Mouse (Mus musculus) liver, embryonic 15.5 days (tissue): ENCODE measurements around the gene Rbm17. TPM values are rescaled to one million over a fixed set of nuclear protein-coding genes. Genes with fewer than 3 reads are reported as not detected.
A peak's percentile ranks its signal among the peaks of the same experiment; 100 is the strongest.

Experiments
- ATAC-seq: fragments of 200-750 bp; cut with Nextera tagmentation; 2 replicates; pipeline ENCODE4 v1.8.0; 2017; ENCODE audit warnings: moderate number of reproducible peaks, mild to moderate bottlenecking, moderate library complexity; ENCODE audit not compliant: insufficient read depth
- H3K27ac ChIP-seq: fragments of 300-500 bp; sonication (generic); replicated peaks from 2 replicates; pipeline ENCODE4 v1.5.1; 2015; ENCODE audit warnings: mild to moderate bottlenecking, inconsistent platforms
- H3K27me3 ChIP-seq: fragments of 300-500 bp; sonication (generic); 2 replicates; pipeline ENCODE4 v1.6.1; 2015; ENCODE audit warnings: mild to moderate bottlenecking, inconsistent platforms
- H3K36me3 ChIP-seq: fragments of 300-500 bp; sonication (generic); replicated peaks from 2 replicates; pipeline ENCODE4 v1.6.1; 2015; ENCODE audit warnings: moderate library complexity, mild to moderate bottlenecking, inconsistent platforms
- H3K4me1 ChIP-seq: fragments of 300-500 bp; sonication (generic); replicated peaks from 2 replicates; pipeline ENCODE4 v1.6.1; 2015; ENCODE audit warnings: inconsistent platforms
- H3K4me2 ChIP-seq: fragments of 300-500 bp; sonication (generic); 2 replicates; pipeline ENCODE4 v1.6.1; 2015; ENCODE audit warnings: moderate library complexity, mild to moderate bottlenecking, inconsistent platforms
- H3K4me3 ChIP-seq: fragments of 300-500 bp; sonication (generic); replicated peaks from 2 replicates; pipeline ENCODE4 v1.5.1; 2015; ENCODE audit warnings: mild to moderate bottlenecking, inconsistent platforms
- H3K9ac ChIP-seq: fragments of 300-500 bp; sonication (generic); 2 replicates; pipeline ENCODE4 v1.6.1; 2015; ENCODE audit warnings: moderate library complexity, mild to moderate bottlenecking, inconsistent platforms
- H3K9me3 ChIP-seq: fragments of 300-500 bp; sonication (generic); replicated peaks from 2 replicates; pipeline ENCODE4 v1.6.1; 2016; ENCODE audit warnings: inconsistent platforms
- WGBS: fragments of 180-500 bp; shearing (Covaris S2); methylation state at CpG from one replicate; pipeline ENCODE4 v1.1.7; 2015; ENCODE audit warnings: mixed read lengths; ENCODE audit not compliant: insufficient replicate concordance; 5-methylcytosine and 5-hydroxymethylcytosine counted together
- polyA plus RNA-seq: library from polyadenylated mRNA; unstranded; fragments of >200 nt; fragmentation: Nextera tagmentation; extraction: Ambion mirVana; gene quantifications from 2 replicates; pipeline ENCODE4 v1.2.1, GENCODE M21; 2015

The Rbm17 gene
- polyA plus RNA-seq, 1 experiment from 2014 or later: 52.4 TPM

GRCm38 (mm10) chr2:11596690-11597089 lies 7.3 kb downstream of the Rbm17 start:
- Histone ChIP-seq H3K4me1 (peaks cover 6% of the 10 kb centered on the region), H3K4me3 (no peak overlapping the region), H3K36me3 (peaks cover 78% of the 10 kb centered on the region), H3K27ac (no peak overlapping the region), H3K9me3 (no peaks in the 10 kb centered on the region), H3K27me3 (no peaks in the 10 kb centered on the region), H3K4me2 (no peak overlapping the region), H3K9ac (no peak overlapping the region)
- WGBS: 72% methylated on average over 2 of the region's 2 CpGs
- no peak for ATAC-seq

GRCm38 (mm10) chr2:11587996-11588395 lies 16.0 kb downstream of the Rbm17 start:
- Histone ChIP-seq H3K36me3 (peaks cover 96% of the 10 kb centered on the region), H3K27me3 (no peaks in the 10 kb centered on the region), H3K4me1 (no peaks in the 10 kb centered on the region), H3K4me2 (no peak overlapping the region), H3K9ac (no peak overlapping the region), H3K27ac (no peak overlapping the region), H3K4me3 (no peak overlapping the region), H3K9me3 (no peaks in the 10 kb centered on the region)
- 74% methylated on average over 4 of the region's 4 CpGs for WGBS
- 0 out of 2 replicates have a peak, but pooled peaks have one; percentile 7 for ATAC-seq

- Histone ChIP-seq H3K27ac (no peak overlapping the region), H3K36me3 (peaks cover 15% of the 10 kb centered on the region), H3K4me3 (no peak overlapping the region), H3K27me3 (no peaks in the 10 kb centered on the region), H3K4me1 (no peaks in the 10 kb centered on the region), H3K9ac (no peak overlapping the region), H3K9me3 (no peaks in the 10 kb centered on the region), H3K4me2 (no peak overlapping the region)
- 78% methylated on average over 4 of the region's 4 CpGs for WGBS
- no peak for ATAC-seq
Measured at GRCm38 (mm10) chr2:11579399-11579798, 24.6 kb downstream of the Rbm17 start.

GRCm38 (mm10) chr2:11578187-11578586 lies 25.8 kb downstream of the Rbm17 start:
- WGBS: 70% methylated on average over 6 of the region's 6 CpGs

GRCm38 (mm10) chr2:11573684-11574083 lies 30.3 kb downstream of the Rbm17 start:
- Histone ChIP-seq H3K27ac (no peak overlapping the region), H3K4me1 (no peaks in the 10 kb centered on the region), H3K4me3 (no peak overlapping the region), H3K27me3 (no peaks in the 10 kb centered on the region), H3K9ac (no peak overlapping the region), H3K4me2 (no peak overlapping the region), H3K9me3 (no peaks in the 10 kb centered on the region), H3K36me3 (no peaks in the 10 kb centered on the region)
- WGBS: 74% methylated on average over 1 of the region's 1 CpGs
- no peak for ATAC-seq

More at GRCm38 (mm10) chr2:11578187-11578586, 25.8 kb downstream of the Rbm17 start:
- no peak overlapping the region for H3K27ac ChIP-seq
- no peak overlapping the region for H3K4me3 ChIP-seq
- no peaks in the 10 kb centered on the region for H3K4me1 ChIP-seq
- H3K9me3 ChIP-seq: no peaks in the 10 kb centered on the region
- ATAC-seq: no peak
- no peak overlapping the region for H3K9ac ChIP-seq
- no peaks in the 10 kb centered on the region for H3K27me3 ChIP-seq
- H3K4me2 ChIP-seq: no peak overlapping the region
- peaks cover 5% of the 10 kb centered on the region for H3K36me3 ChIP-seq

GRCm38 (mm10) chr2:11571004-11571535 lies 32.9 kb downstream of the Rbm17 start:
- no peaks in the 10 kb centered on the region for H3K36me3 ChIP-seq
- no peaks in the 10 kb centered on the region for H3K9me3 ChIP-seq
- ATAC-seq: no peak
- WGBS: 50% methylated on average over 6 of the region's 6 CpGs
- H3K4me2 ChIP-seq: no peak overlapping the region
- no peak overlapping the region for H3K4me3 ChIP-seq
- no peaks in the 10 kb centered on the region for H3K27me3 ChIP-seq
- no peaks in the 10 kb centered on the region for H3K4me1 ChIP-seq
- H3K9ac ChIP-seq: no peak overlapping the region
- no peak overlapping the region for H3K27ac ChIP-seq

GRCm38 (mm10) chr2:11568471-11568870 lies 35.5 kb downstream of the Rbm17 start:
- no peak for ATAC-seq
- H3K27ac ChIP-seq: no peak overlapping the region
- WGBS: 72% methylated on average over 7 of the region's 7 CpGs
- H3K4me2 ChIP-seq: no peak overlapping the region
- no peaks in the 10 kb centered on the region for H3K9me3 ChIP-seq
- no peaks in the 10 kb centered on the region for H3K27me3 ChIP-seq
- no peaks in the 10 kb centered on the region for H3K36me3 ChIP-seq
- H3K4me1 ChIP-seq: no peaks in the 10 kb centered on the region
- no peak overlapping the region for H3K9ac ChIP-seq
- H3K4me3 ChIP-seq: no peak overlapping the region

GRCm38 (mm10) chr2:11567781-11568362 lies 36.1 kb downstream of the Rbm17 start:
- 42% methylated on average over 4 of the region's 4 CpGs for WGBS
- H3K36me3 ChIP-seq: no peaks in the 10 kb centered on the region
- no peak for ATAC-seq

GRCm38 (mm10) chr2:11566898-11567297 lies 37.1 kb downstream of the Rbm17 start:
- ATAC-seq: no peak
- H3K36me3 ChIP-seq: no peaks in the 10 kb centered on the region
- 67% methylated on average over 3 of the region's 3 CpGs for WGBS
- no peaks in the 10 kb centered on the region for H3K4me1 ChIP-seq
- no peaks in the 10 kb centered on the region for H3K9me3 ChIP-seq
- no peak overlapping the region for H3K9ac ChIP-seq
- no peak overlapping the region for H3K4me2 ChIP-seq
- H3K27ac ChIP-seq: no peak overlapping the region
- H3K4me3 ChIP-seq: no peak overlapping the region
- H3K27me3 ChIP-seq: no peaks in the 10 kb centered on the region

More at GRCm38 (mm10) chr2:11567781-11568362, 36.1 kb downstream of the Rbm17 start:
- Histone ChIP-seq H3K9ac (no peak overlapping the region), H3K9me3 (no peaks in the 10 kb centered on the region), H3K27me3 (no peaks in the 10 kb centered on the region), H3K4me2 (no peak overlapping the region), H3K4me1 (no peaks in the 10 kb centered on the region), H3K4me3 (no peak overlapping the region), H3K27ac (no peak overlapping the region)

GRCm38 (mm10) chr2:11566241-11566640 lies 37.7 kb downstream of the Rbm17 start:
- Histone ChIP-seq H3K4me2 (no peak overlapping the region), H3K27me3 (no peaks in the 10 kb centered on the region), H3K4me1 (no peaks in the 10 kb centered on the region), H3K27ac (no peak overlapping the region), H3K9ac (no peak overlapping the region), H3K36me3 (no peaks in the 10 kb centered on the region), H3K9me3 (no peaks in the 10 kb centered on the region), H3K4me3 (no peak overlapping the region)
- no peak for ATAC-seq
- WGBS: 14% methylated on average over 7 of the region's 7 CpGs

- no peak for ATAC-seq
- 63% methylated on average over 6 of the region's 6 CpGs for WGBS
- no peak overlapping the region for H3K9ac ChIP-seq
- no peaks in the 10 kb centered on the region for H3K27me3 ChIP-seq
- H3K4me2 ChIP-seq: no peak overlapping the region
- H3K27ac ChIP-seq: no peak overlapping the region
- no peaks in the 10 kb centered on the region for H3K4me1 ChIP-seq
- no peaks in the 10 kb centered on the region for H3K36me3 ChIP-seq
- no peak overlapping the region for H3K4me3 ChIP-seq
- no peaks in the 10 kb centered on the region for H3K9me3 ChIP-seq
Measured at GRCm38 (mm10) chr2:11564768-11565167, 39.2 kb downstream of the Rbm17 start.

- no peak for ATAC-seq
- 77% methylated on average over 17 of the region's 17 CpGs for WGBS
- H3K27me3 ChIP-seq: no peaks in the 10 kb centered on the region
- H3K9ac ChIP-seq: no peak overlapping the region
- H3K4me2 ChIP-seq: no peak overlapping the region
- H3K27ac ChIP-seq: no peak overlapping the region
- H3K36me3 ChIP-seq: no peaks in the 10 kb centered on the region
- no peaks in the 10 kb centered on the region for H3K9me3 ChIP-seq
- H3K4me3 ChIP-seq: no peak overlapping the region
- H3K4me1 ChIP-seq: no peaks in the 10 kb centered on the region
Measured at GRCm38 (mm10) chr2:11563256-11563655, 40.7 kb downstream of the Rbm17 start.
